Mouse (Mus musculus) forelimb bud, embryonic 11.5 days (tissue): ENCODE results near the gene Lrrc36.

Experiments
- DNase-seq: peaks from one replicate; pipeline ENCODE4 v3.0.0-alpha.2; 2012; ENCODE audit warnings: low read depth, low spot score

Lrrc36 gene

GRCm38 (mm10) chr8:105466700-105467291 lies 53.4 kb downstream of the Lrrc36 start:
- no peak for DNase-seq

GRCm38 (mm10) chr8:105467396-105467985 lies 54.1 kb downstream of the Lrrc36 start:
- no peak for DNase-seq

GRCm38 (mm10) chr8:105468002-105468720 lies 54.8 kb downstream of the Lrrc36 start:
- DNase-seq, result no peak

- peak; percentile 52 for DNase-seq
Measured at GRCm38 (mm10) chr8:105469041-105469695, 55.8 kb downstream of the Lrrc36 start.

GRCm38 (mm10) chr8:105469816-105470215 lies 56.4 kb downstream of the Lrrc36 start:
- no peak for DNase-seq

GRCm38 (mm10) chr8:105470262-105470661 lies 56.9 kb downstream of the Lrrc36 start:
- no peak for DNase-seq

- no peak for DNase-seq
Measured at GRCm38 (mm10) chr8:105470681-105471313, 57.4 kb downstream of the Lrrc36 start.

GRCm38 (mm10) chr8:105471314-105472015 lies 58.1 kb downstream of the Lrrc36 start, which contains the start of gene Tppp3:
Gene Tppp3 (minus strand): TSS chr8:105471526.
- peak; percentile 94 for DNase-seq

GRCm38 (mm10) chr8:105472414-105472932 lies 59.1 kb downstream of the Lrrc36 start:
- DNase-seq, result no peak

- DNase-seq, result no peak
Measured at GRCm38 (mm10) chr8:105472983-105473382, 59.6 kb downstream of the Lrrc36 start.

- peak; percentile 63 for DNase-seq
Measured at GRCm38 (mm10) chr8:105473816-105474606, 60.6 kb downstream of the Lrrc36 start.

- no peak for DNase-seq
Measured at GRCm38 (mm10) chr8:105474680-105475079, 61.3 kb downstream of the Lrrc36 start.

- no peak for DNase-seq
Measured at GRCm38 (mm10) chr8:105475254-105475653, 61.9 kb downstream of the Lrrc36 start.

GRCm38 (mm10) chr8:105475742-105476141 lies 62.4 kb downstream of the Lrrc36 start:
- no peak for DNase-seq

- no peak for DNase-seq
Measured at GRCm38 (mm10) chr8:105476161-105476560, 62.8 kb downstream of the Lrrc36 start.

- no peak for DNase-seq
Measured at GRCm38 (mm10) chr8:105476628-105477413, 63.5 kb downstream of the Lrrc36 start.

GRCm38 (mm10) chr8:105477792-105478191 lies 64.4 kb downstream of the Lrrc36 start:
- DNase-seq, result no peak

GRCm38 (mm10) chr8:105481013-105481412 lies 67.6 kb downstream of the Lrrc36 start:
- DNase-seq, result no peak

GRCm38 (mm10) chr8:105481453-105481852 lies 68.1 kb downstream of the Lrrc36 start:
- no peak for DNase-seq
